Mouse (Mus musculus) heart, postnatal 0 days (tissue): ENCODE data around the gene Maml3.

ENCODE experiments used
- CTCF ChIP-seq: IDR thresholded peaks from 2 replicates; pipeline ENCODE4 v1.5.1; 2016; ENCODE audit warnings: antibody characterized with exemption, control low read depth, low read depth
- EP300 ChIP-seq: IDR thresholded peaks from 2 replicates; pipeline ENCODE4 v1.6.1; 2016; ENCODE audit warnings: antibody characterized with exemption, low read depth

DNA sequence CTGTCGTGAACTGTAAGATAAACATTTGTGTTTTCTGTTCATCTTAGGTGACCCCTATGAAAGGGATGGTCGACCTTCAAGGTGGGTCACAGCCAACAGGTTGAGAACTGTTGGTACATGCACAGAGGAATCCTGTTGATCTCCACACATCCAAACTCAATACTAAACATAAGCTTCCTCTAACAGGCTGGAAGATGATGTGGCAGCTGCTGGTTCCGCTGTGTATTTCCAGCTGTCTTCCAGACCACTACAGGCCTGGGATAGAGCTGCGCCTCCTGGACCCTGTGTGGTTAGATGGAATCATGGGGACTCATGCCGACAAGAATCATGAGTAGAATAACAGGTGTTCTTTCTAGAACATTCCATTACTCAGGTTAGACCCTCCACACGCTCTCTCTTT lies 101.2 kb downstream of the Maml3 start:
- no peak for TF ChIP-seq CTCF
- no peak for TF ChIP-seq EP300
